Mouse (Mus musculus): Measurements from ENCODE around the gene Afap1. TPM values are rescaled to one million over a fixed set of nuclear protein-coding genes. Genes with fewer than 3 reads are reported as not detected.

The Afap1 gene
- total RNA-seq (2021), result 10 to 100 TPM; 27.0 to 30.4 TPM

DNA sequence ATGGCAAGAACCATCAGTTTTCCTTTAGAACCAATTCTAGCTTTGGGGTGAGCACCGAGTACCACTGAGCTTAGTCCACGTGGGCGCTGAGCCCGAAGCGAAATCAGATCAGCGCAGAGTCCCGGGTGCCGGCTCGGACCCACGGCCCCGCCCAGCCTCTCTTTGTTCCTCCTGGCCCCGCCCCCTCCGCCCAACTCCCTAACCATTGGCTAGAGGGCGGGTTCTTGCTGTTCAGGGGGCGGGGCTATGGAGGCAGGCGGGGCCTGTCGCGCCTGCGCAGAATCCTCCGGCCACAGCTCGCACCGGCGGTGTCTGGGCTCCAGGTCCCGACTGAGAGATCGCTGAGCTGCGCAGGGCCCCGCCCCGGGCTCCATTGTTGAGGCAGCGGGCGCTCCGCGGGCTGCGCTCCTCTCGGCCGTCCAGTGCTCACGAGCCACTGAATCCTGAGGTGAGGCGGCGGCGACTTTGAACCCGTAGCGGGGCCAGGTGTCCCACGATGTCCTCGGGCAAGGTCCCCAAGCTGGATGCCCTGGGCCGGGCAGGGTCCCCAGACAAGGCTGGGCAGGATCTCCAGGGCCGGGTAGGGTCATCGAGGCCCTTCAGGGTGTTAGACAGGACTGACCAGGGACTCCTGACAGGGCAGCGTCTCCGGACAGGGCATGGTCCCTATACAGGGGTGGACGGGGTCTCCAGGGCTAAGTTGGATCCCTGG, at the start of gene Afap1:
TSS of gene Afap1 (plus strand) at position 227 of the 712 bp plus-strand sequence.
- peak; percentile 96 for DNase-seq (ENCODE audit: low spot score in 2 of 2)
- intact Hi-C loops (cut with DNase I), result loop anchor here (2.0 to 5.0 kb wide), 2 partner anchors 39 to 82 kb away; no protein-coding TSS in a partner anchor

DNA sequence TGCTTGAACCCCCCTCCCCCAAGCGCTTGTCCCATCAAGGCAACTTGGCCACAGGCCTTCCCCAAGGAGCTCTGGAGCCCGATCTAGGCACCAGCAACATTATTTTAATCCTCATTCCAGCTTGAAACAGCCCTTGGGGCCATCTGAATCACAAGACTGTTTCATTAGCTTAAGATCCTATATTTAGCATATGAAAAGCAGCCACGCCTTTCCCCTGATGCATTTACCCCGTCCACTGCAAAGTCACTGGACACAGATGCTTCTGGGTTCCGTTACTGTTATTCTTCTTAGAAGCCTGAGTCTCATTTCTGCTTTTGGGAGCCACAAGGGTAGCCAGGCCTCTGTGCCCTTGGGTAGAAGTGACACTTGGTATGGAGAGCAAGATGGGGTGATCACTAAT, 41.6 kb upstream of the Afap1 start:
- intact Hi-C loops (cut with DNase I), result no loop called here
- DNase-seq (ENCODE audit: low spot score in 2 of 2), result no peak

DNA sequence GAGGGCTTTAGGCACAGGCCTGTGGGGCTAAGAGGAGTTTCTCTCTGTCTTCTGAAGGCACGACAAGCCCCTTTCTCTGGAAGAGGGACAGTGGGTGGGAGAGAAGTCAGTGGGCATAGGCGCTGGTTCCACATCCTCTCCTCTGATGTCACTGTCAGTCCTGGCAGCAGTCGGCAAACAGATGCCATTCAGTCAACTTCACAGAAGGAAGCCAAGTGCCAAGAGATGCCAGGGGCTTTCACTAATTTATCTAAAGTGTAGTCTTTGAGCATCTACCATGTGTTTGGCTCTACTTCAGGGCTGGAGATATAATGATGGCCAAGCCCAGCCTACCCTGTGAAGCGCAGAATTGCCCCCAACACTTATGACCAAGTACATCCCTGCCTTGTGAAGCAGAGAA, 39.7 kb upstream of the Afap1 start:
- DNase-seq (ENCODE audit: low spot score in 2 of 2), result no peak
- intact Hi-C loops (cut with DNase I), result no loop called here

DNA sequence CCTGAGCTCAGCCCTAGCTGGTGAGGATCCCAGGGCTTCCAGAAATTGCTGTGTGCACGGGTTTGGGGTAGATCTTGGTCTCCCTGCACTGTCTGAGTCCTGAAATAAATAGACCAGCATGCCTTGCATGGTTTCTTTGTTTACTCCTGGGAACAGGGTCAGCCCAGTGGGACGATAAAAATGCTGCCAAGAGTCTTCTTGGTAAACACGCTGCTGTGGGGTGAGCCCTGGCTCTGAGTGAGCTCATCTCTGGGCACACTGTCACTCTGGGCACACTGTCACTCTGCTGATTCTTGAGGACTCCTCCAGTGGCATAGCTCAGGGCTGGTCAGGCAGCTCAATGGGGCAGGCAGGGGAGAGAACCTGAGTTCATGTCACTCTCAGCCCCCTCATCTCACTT, 36.9 kb upstream of the Afap1 start:
- DNase-seq (ENCODE audit: low spot score in 2 of 2), result no peak
- intact Hi-C loops (cut with DNase I), result loop anchor here (2.0 to 5.0 kb wide), 2 partner anchors 61 to 259 kb away; no protein-coding TSS in a partner anchor

DNA sequence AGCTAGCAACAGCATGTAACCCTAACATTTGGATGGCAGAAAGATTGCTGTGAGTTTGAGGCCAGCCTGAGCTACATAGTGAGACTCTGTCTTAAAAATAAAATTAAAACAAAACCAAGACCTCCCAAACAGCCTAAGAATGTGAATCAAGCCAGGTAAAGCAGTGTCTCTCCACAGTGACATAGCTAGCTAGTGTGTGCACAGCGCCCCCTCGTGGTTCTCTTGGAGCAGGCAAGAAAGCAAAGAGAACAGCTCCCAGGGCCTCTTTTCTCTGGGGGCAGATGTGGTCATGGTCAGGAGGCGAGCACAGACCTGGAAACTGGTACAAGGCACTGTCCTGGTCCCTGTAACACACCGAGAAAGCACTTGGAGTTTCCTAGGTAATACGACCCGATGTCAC, 35.0 kb upstream of the Afap1 start:
- intact Hi-C loops (cut with DNase I), result loop anchor here (1.0 to 5.0 kb wide), 2 partner anchors 110 to 261 kb away; no protein-coding TSS in a partner anchor
- DNase-seq (ENCODE audit: low spot score in 2 of 2), result peak; percentile 44 to 54

DNA sequence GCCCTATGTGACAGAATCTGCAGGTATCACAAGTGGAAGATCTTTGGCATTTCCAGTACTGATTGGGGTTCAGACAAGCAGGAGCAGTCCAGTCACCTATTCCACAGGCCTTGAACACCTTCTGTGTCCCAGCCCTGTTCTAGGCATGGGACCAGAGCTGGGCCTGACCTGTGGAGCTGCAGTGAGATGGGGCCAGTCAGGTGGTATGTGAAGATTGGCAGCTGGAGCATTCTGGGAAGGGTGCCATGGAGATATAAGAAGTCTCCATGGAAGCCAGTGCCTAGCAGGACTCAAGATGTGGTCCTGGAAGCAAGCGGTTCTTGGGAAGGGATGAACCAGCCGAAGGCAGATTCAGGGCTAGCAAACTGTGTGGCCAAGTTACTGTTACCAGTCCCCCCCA, 31.7 kb upstream of the Afap1 start:
- no peak for DNase-seq (ENCODE audit: low spot score in 2 of 2)
- intact Hi-C loops (cut with DNase I), result no loop called here

DNA sequence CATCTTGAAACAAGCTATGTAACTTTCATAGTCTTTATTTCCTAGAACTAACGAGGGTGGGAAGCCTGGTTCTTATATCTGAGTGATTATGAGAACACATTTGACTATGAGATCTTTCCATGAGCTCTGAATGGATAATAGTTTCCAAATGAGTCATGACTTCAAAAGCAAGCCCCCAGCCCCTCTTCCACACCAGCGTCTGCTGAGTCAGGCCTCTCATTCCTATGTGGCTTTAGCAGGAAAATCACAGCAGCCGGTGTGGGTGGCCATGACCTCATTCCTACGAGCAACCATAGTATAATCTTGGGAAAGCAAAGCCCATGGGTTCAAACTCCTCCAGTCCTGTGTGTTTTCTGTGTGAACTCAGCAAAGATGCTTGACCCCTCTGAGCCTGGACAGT, 23.1 kb upstream of the Afap1 start:
- intact Hi-C loops (cut with DNase I), result loop anchor here (5.0 kb wide), 1 partner anchor 102 kb away; no protein-coding TSS in a partner anchor
- no peak for DNase-seq (ENCODE audit: low spot score in 2 of 2)

DNA sequence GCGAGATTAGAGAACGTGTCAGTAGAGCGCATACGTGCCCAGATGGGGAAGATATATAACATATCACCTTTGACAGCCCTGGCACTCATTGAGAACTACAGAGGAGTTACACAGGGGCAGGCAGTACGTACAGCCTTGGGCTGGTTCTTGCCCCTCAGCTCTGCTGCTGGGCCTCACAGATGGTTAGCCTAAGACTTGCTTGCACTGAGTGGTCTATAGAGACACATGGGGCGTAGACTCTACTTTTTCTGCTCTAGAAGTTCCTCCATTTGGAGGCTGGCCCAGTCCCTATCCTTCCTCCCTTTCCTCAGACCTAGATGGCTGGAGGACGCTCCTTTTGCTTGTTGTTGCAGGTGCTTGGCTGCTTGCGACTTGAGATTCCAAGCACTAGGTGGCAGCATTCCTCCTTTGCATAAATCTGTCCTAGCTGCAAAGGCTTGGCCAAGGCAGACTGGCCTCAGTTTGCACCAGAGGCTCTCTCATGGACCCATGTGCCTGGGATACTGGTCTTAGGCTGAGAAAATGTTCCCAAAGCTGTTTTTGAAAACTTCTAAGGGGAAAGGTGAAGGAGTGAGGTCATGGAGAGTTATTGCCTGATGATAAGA, 22.6 kb upstream of the Afap1 start:
- peak; percentile 67 to 69 for DNase-seq (ENCODE audit: low spot score in 2 of 2)
- intact Hi-C loops (cut with DNase I), result loop anchor here (5.0 kb wide), 1 partner anchor 102 kb away; no protein-coding TSS in a partner anchor

DNA sequence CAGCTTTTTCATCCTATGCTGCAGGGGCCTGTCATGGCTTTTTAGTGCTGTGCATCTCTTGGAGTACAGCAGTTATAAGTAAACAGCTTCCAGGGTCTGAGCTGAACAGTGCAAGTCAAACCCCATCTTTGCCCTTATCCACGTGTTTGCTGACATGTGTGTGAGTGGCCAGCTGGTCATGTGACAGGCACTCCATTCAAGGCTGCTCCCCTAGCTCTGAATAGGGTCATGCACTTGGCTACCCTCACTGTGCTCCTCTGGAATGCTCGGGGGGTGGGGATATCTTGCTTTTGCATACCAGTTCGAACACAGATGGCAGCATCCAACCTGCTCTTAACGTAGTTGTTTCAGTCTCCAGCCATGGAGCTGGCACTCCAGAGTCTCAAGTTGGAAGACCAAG, 19.7 kb upstream of the Afap1 start:
- intact Hi-C loops (cut with DNase I), result loop anchor here (5.0 kb wide), 1 partner anchor 99 kb away; no protein-coding TSS in a partner anchor
- DNase-seq (ENCODE audit: low spot score in 2 of 2), result no peak

DNA sequence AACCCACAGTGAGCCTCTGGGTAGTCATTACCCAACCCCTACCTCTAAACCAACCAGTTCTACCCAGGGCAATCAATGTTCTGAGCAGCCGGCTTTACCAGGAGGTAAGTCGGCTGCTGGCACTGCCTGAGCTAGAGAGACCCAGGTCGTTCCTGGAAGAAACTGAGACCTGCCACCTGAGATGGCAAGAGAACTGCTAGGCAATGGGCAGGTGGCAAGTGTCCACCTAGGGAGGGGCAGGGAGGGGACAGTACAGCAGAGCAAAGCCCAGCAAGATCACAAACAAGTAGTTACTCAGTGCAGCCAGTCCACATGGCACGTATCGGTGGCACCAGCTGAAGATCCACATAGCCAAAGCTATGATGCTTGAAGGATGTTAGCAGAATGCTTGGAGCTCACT, 16.9 kb upstream of the Afap1 start:
- no peak for DNase-seq (ENCODE audit: low spot score in 2 of 2)
- intact Hi-C loops (cut with DNase I), result no loop called here

DNA sequence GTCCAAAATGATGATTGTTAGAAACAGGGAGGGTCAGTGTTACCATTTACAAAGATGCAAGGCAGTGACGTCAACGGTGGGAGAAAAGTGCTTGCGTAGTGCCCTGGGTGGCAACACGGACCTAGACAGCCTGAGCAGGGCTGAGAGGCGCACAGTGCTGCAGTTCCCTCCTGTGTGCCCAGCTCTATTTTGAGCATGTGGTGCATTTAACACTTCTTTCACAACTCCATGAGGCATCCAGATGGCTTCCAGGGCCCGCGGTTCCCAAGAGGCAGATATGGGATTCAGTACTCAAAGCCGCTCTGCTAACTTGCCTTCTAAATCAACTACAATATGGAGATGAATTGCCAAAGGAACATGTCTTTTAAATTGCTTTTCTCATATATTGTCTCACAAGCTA, 13.9 kb upstream of the Afap1 start:
- intact Hi-C loops (cut with DNase I), result no loop called here
- DNase-seq (ENCODE audit: low spot score in 2 of 2), result peak; percentile 69 to 71

DNA sequence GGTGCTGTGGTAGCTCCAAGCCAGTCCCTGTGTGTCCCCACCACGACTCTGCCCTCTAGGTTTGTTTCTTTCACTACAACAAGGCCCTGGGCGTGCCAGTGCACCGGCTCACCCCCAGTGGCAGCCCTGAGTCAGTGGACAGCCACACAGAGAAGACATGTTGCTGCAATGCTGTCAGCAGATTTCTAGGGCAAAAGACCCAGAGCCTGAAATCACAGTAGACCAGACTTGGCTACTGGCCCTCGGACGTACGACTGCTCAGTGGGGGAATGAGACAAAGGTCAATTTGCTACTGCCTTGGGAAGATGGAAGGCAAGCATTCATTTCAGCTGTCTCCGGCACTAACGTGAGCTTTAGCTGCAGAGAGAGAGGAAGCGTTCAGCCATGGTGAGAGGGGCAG, 10.7 kb upstream of the Afap1 start:
- intact Hi-C loops (cut with DNase I), result no loop called here
- no peak for DNase-seq (ENCODE audit: low spot score in 2 of 2)

DNA sequence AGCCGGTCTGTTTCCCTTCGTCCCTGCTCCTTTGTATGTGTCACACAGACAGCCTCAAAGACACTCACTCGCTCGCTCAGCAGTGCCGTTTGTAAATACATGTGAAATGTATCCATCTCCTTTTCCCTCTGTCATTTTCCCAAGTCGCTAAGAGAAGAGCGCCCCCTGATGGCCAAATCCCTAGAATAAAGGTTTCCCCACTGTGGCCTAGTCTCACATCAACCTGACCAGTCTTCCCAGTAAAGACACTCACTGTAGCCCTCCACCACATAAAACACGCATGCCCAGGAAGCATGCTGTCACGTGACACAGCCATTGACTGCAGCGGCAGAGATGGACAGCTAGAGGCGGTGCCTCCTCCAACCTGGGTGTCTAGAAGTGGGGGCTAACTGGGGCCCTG, 8.9 kb upstream of the Afap1 start:
- intact Hi-C loops (cut with DNase I), result no loop called here
- DNase-seq (ENCODE audit: low spot score in 2 of 2), result peak in 1 of 2 experiments; percentile 57

DNA sequence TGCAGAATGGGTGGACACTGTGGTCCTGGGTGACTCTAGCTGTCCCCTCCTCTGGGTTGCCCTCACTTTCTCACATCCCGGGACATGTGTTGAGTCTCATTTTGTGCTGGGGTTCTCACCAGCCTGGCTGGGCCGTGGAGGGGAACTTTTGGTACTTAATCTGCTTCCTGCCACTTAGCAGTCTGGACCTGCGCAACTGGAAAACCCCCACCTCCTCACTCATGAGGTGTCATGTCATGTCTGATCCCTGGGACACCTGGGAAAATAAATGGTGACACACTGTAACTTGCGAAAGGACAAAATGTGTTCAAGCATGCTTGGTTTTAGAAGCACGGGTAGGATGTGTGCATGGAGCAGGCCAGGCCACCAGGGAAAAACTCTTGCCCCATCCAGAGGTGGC, 8.4 kb upstream of the Afap1 start:
- no peak for DNase-seq (ENCODE audit: low spot score in 2 of 2)
- intact Hi-C loops (cut with DNase I), result no loop called here

DNA sequence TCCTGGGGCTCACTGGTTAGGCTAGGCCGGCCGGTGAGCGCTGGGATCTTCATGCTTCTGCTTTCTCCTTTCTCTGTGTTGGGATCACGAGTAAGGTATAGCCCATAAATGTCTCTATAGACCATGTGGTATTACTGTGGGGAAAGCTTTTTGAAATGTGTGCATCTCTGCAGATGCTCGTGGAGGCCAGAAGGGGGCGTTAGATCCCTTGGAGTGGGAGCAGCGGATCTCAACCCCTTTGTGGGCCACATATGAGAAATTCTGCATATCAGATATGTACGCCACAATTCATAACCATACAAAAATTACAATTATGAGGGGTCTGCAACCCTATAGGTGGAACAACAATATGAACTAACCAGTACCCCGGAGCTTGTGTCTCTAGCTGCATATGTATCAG, 4.2 kb upstream of the Afap1 start:
- no peak for DNase-seq (ENCODE audit: low spot score in 2 of 2)
- intact Hi-C loops (cut with DNase I), result no loop called here

DNA sequence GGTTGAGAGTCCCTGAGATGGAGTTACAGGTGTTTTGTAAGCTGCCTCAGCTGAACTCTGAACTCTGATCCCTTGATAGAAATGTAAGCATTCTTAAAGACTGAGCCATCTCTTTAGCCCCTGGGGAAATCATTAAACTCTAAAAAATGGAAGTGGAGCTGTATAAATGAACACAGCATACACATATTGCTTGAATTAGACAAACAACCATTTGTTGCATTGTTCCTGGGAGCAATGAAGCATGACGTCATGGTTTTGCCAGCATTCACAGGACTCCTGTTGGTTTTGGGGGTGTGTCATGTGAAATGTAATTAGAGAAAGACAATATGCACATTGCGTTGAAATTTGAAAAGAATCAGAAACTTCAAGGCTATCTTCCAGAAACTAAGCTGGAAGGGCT, 3.5 kb upstream of the Afap1 start:
- DNase-seq (ENCODE audit: low spot score in 2 of 2), result no peak
- intact Hi-C loops (cut with DNase I), result loop anchor here (5.0 kb wide), 1 partner anchor 43 kb away; no protein-coding TSS in a partner anchor

DNA sequence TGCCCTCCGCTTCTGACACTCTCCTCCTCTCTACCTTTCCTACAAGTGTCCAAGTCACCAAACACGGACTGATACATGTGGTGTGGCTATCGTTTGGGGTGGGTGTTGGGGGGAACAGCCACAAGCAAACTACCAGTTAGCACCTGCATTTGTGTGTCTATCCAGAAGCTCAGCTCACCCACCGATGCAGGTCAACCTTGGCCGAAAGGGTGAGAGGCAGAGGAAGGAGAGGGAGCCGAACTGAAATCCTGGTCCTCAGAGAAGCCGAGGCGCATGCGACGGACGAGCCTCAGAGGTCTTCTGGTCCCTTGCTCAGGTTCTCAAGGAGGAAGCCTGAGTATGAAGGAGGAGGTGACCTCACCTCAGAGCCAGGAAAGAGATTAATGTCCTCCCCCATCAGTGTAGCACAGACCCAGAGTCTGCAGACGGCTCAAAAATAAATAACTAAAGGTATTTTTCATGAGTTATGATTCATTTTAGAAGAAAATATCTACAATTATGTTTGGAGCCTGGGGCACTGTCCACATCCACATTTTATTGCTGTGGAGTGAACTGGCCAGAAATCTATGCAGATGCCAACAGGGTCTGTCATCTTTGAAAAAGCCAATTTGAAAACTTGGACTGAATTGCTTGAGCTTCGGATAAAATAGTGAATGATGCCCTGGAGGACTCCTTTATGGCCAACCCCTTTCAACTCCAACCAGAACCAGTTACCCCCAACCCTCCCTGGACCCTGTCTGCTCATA, 2.0 kb upstream of the Afap1 start:
- no peak for DNase-seq (ENCODE audit: low spot score in 2 of 2)
- intact Hi-C loops (cut with DNase I), result loop anchor here (5.0 kb wide), 1 partner anchor 41 kb away; no protein-coding TSS in a partner anchor

DNA sequence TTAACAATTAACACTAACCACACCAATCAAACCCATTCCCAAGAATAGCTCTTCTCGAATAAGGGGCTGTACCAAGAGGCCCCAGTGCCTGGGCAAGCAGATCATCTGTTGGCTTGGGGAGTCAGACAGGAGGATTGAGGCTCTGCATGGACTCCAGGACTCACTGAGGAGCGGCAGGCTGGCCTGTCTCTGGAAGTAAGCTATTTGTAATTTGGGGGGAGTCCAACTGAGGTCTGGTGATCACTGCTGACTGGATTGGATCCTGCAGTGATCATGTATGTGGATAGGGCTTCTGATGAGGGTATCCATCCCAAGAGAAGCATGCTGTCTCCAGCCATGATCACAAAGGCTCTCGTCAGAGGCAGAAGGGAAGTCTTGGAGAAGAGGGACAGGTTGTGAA, 756 bp upstream of the Afap1 start:
- intact Hi-C loops (cut with DNase I), result loop anchor here (2.0 to 5.0 kb wide), 2 partner anchors 40 to 82 kb away; no protein-coding TSS in a partner anchor
- no peak for DNase-seq (ENCODE audit: low spot score in 2 of 2)

DNA sequence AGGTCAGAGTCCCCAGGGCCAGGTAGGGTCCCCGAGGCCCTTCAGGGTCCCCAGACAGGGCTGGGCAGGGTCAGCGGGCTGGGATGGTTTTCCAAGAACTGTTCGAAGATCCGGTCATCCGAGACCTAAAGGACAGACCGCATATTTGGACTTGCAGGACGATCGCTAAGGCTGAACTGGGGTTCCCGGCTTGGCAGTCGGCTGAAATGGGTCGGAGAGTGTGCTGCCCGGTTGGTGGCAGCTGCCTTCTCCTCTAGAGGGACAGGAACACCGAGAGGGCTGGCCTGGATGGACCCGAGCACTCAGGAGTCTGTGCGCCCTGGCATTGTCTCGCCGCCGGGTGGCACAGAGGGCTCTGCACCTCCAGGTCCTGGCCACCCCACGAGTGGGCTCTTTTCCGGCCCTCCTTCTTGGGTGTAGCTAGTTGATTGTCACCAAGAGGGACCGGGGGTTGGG, 714 bp downstream of the Afap1 start:
- intact Hi-C loops (cut with DNase I), result loop anchor here (2.0 to 5.0 kb wide), 2 partner anchors 38 to 81 kb away; no protein-coding TSS in a partner anchor
- peak; percentile 52 to 55 for DNase-seq (ENCODE audit: low spot score in 2 of 2)
